Mouse (Mus musculus) urinary bladder, postnatal 4 days (tissue): ENCODE measurements around the gene Apof.

Experiments
- DNase-seq, 2 experiments: peaks; one replicate each; pipeline ENCODE4 v3.0.0; 2021 to 2022; ENCODE audit warnings: low spot score in 2 of 2

Apof gene

DNA sequence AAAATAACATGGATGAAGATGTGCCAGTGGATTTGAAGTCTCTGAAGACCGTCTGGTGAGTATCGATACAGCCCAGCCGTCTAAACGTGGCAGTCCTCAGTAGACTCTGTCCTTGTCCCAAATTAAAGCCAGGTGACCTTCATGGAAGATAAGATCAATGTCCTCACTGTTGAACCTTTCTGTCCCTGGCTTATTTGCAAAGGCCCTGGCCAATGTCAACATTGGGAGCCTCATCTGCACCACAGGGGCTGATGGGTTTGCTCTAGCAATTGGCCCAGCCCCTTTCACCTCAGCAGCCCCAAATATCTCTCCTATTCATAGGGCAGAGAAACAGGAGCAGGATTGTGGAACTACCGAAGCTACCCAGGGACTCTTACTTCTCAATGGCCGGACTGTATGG is at the start of gene Apof:
Gene Apof (plus strand): TSS at position 301 of the 400 bp plus-strand sequence.
- DNase-seq = no peak

DNA sequence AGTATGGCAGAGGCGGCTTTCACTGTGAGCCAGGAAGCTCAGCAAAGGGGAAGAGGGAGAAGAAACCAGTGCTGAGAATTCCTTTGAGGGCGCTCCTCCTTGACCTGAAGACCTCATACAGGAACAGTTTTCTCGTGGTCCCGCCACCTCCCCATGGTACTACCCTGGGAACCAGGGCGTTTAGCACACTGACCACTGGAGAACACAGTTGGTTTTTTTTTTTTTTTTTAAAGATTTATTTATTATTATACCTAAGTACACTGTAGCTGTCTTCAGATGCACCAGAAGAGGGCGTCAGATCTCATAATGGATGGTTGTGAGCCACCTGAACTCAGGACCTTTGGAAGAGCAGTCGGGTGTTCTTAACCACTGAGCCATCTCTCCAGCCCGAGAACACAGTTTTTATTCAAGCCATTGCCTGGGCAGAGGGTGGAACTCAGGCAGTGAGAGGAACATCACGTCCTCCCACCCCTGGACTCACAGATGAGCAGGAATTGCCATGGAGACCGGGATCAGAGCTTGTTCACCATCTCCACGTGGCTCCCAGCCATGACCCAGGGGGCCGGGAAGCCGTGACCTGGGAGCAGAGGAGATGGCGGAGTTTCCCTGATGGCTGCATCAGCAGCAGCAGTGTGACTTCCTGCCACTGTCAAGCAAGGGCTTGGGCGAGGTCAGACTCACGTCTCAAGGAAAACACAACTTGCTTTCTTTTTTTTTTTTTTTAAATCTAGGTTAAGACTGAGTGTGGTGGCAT is 46.8 kb upstream of the Apof start:
- no peak for DNase-seq

DNA sequence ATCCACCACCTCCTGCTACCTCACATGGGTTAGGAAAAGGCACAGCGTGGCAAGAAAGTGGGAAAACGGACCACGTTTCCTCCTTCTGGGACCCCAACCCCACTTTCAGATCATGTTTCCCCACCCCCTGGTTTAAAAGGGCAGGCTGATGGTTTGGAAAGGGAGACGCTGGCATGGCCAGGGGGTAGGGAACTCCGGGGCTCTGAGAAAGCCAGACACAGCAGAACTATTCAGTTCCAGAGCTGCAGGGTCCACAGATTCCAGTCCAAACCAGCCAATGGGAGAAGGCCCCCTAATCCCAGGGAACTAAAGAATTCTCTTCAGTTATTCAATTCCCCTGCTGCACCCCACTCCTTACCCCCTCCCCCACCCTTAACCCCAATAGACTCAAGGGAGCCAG is 43.4 kb upstream of the Apof start:
- DNase-seq = no peak

DNA sequence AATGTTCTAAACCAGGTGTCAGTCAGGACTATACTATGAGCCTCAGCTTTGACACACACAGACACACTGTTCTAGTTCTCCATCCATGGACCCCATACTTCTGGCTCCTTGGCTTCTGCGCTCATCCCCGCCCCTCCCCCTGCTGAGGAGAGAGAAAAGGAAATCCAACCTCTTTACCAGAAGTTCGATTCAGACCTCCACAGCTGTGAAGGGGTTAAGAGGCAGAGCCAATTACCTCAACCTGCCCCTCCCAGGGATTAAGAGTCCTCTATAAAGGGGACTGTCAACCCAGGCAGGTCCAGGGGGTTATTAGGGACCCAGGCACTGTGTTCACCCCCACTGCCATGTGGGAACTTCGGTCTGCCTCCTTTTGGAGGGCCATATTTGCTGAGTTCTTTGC is 42.9 kb upstream of the Apof start, which contains the start of gene Mip:
Gene Mip (plus strand): TSS at position 301 of the 400 bp plus-strand sequence.
- DNase-seq = no peak

DNA sequence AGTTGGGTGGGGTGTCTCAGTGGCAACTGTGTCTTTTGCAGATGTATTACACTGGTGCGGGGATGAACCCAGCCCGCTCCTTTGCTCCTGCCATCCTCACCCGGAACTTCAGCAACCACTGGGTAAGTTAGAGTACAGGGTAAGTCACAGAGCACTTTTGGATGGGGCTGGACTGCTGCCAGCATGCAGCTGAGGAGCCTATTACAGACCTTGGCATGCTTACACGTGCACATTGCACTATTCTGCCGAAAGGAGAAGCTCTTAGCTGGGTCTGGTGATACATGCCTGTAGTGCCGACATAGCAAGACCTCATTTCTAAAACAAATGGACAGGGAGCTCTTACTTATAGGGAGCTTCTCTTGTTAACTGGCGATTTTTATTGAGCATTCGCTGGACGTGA is 40.9 kb upstream of the Apof start:
- DNase-seq = no peak

DNA sequence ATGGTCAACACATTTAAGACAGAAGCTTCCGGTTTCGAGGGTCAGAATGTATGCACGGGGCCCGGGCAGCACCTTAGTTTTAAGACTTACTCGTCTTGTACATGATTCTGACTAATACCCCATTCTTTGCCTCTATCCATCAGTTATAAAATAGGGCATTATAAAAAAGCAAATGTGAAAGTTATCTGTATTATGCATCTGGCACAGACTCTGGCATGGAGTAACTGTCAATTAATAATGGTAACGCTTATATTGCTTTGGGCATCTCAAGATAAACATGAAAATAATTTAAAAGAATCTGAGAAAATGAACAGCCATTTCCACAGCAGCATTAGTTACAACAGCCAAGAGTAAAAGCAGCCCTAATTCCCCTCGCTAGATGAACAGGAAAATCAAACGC is 40.5 kb upstream of the Apof start:
- DNase-seq = no peak

DNA sequence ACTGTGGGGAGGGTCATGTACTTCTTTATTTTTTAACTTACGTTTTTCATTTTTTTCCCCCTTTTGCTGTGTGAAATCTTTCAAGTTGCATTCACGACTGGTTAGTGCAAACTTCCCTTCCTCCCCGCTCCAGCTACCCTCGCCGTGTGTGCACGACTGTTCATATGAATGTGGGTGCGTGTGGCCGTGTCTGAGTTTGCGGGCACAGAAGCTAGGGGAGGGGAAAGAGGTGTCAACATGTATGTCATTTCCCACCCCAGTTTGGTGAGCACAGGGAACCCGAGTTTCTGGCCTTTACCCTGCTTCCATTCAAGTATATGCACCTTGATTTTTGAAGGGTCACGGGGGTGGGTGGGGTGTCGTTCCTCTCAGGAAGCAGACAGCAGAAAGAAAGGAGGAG is 37.9 kb upstream of the Apof start:
- no peak for DNase-seq

DNA sequence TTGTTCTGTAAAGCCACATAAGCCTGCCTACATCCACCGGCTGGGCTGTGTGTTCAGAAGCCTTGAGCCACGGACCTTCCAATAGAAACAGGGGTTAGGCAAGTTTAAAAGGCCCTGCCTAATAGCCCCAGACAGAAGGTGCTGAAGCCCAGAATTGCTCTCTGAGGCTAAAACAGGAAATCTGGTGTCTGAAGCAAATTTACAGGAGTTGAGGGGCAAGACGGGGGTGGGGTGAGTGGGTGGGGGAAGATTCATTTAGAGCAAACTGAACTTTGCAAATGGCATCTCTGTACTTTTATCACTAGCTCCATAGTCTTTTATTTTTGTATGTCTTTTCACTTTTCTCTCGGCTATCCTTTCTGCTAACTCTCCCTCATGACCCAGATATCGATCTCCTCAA is 37.3 kb upstream of the Apof start:
- no peak for DNase-seq

DNA sequence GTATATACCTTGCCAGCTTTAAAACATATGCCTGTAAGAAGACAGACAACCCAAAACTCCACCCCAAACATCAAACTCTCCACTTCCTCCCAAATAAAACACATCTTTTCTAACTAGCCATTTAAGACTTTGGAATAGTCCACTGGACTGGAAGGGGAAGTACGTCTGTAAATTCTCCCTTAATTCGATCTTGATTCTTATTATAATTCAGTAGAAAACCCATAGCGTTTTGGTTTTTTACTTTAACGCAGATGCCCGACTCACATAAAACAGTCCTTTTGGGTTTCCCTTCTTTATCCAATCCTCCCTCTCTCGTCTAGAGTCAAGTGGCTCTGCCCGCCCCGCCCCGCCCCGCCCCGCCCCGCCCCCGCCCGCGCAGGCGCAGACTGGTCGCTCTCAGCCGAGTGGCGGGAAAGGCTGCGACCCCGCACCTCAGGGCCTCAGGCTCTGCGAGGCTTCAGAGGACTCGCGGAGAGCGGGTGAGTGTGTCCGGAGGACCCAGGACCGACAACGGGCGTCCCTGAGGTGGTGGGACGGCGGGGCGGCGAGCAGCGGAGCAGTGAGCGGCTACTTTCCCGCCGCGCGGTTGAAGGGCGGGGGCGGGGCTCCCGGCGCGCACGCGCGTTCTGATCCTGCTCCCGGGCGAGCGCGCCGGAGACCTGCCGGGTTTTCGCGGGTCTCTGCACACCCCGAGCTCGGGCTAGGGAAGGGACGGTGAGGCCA is 36.6 kb upstream of the Apof start, which contains the start of gene Timeless:
Gene Timeless (plus strand): TSS at position 369 of the 723 bp plus-strand sequence.
- peak; percentile 81 to 84 for DNase-seq

DNA sequence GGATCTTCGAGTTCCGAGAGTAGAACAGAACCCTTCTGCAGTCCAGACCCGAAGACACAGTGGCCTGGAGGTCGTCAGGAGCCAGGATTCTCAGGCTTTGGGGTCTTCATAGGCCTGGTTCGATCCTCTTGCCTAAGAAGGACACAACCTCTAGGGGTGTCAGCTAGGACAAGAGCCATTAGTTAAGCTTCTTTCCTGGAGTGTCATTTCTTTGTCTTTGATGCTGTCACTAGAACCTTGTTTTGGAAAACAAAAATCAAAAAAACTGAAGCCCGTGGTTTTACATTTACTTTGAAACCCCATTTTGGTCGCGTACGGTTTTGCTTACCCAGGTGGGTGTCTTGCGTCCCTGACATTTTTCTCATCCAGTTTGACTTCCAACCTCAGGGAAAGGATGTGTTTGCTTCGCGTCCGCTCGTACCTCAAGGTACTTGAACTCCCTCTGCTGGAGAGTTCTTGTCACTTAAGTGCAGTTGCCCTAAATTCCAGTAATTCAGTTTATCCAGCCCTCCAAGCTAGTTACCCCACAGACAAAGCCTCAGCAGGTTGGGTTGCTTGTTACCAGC is 36.0 kb upstream of the Apof start:
- no peak for DNase-seq

DNA sequence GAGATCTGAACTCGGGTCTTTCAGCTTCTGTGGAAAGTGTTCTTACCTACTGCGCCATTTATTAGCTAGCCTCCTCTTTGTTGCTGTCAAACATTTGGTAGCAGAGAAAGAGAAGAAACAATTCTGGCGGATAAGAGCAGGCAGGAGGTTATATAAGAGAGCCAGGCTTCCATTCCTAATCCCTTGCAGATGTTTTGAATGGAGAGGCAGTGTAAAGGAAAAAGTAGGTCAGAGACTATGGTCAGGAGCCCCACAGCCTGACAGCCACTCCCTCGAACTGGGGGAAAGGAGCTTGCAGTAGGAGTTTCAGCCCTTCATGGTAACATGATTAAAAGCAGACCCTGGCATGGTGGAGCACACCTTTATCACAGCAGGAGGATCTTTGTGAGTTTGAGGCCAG is 32.1 kb upstream of the Apof start:
- DNase-seq = no peak

DNA sequence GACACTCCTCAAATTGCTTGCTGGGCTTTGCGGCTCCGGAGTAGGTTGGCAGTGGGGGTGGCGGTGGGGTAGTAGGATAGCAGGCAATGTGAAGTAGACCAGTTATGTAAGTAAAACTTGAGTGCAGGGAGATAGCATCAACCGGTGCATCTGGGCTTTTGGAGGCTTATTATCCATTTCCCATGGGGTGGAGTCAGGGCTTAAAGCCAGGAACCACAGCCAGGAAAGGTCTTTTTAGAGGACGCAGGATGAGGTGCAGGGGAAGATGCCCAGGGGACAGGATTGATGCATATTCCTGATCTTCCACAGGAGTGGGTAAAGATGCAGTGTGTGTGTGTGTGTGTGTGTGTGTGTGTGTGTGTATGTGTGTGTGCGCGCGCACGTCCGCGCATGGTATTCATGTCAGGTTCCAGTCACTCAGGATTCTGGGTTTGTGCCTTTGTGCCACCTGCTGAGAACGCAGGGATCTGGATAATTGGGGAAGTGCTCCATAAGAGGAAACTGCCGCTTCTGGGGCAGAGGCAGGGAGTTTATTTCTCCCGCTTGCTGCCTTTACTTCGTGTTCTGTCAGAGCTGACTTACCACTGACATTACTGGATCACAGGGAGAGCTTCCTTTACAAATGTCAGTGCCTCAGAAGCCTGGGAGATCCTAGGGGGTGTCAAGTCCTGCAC is 30.5 kb upstream of the Apof start:
- DNase-seq = no peak

DNA sequence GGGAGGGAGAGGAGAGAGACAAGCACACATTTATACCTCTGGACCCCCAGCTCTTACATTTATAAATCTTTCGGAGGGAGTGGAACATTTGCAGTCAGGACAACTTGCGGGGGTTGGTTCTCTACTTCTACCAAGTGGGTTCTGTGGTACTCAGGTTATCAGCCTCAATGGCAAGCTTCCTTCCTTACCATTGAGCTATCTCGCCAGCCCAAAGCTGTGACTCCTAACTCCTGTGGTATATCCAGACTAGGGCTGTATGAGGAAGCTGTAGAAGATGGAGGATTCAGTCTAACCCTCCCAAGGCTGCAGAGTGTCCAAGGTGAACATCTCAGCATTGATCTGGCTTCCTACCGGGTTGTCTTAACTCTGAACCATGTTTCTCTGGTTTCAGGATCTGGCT is 29.3 kb upstream of the Apof start:
- no peak for DNase-seq

DNA sequence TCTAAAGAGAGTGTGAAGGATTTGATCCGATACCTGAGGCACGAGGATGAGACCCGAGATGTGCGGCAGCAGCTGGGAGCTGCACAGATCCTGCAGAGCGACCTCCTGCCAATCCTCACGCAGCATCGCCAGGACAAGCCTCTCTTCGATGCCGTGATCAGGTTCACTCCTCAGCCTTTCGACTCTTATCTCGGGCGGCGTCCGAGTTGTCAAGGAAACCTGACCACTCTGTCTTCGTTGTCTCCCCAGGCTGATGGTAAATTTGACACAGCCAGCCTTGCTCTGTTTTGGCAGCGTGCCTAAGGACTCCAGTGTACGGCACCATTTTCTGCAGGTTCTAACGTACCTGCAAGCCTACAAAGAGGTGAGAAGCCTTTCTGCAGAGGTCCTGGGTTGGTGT is 28.3 kb upstream of the Apof start:
- no peak for DNase-seq

DNA sequence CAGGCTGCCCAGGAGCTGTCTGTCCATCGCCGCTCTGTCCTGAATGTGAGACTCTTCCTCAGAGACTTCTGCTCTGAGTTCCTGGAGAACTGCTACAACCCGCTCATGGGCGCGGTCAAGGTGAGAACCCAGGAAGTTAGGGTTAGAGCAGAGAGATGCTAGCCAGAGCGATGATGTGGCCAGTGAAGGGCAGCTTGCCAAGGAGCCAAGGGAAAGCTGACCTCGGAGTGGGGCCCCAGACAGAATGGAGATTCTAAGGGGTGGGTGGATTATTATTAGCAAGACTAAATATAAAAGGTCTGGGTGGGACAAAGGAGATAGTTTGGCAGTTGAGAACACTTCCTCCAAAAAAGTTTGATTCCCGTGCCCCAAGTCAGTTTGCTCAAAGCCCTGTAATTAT is 25.2 kb upstream of the Apof start:
- DNase-seq = no peak

DNA sequence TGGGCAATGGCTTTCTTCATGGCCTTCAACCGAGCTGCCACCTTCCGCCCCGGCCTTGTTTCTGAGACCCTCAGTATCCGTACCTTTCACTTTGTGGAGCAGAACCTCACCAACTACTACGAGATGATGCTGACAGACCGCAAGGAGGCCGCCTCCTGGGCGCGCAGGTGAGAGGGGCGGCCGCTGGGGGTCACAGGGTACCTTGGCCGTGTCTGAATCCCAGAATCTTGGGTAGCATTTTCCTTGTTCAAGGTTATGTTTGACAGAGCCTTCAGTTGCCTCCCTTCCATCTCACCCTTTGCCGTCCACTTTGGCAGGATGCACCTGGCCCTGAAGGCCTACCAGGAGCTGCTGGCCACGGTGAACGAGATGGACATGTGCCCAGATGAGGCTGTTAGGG is 24.4 kb upstream of the Apof start:
- no peak for DNase-seq

DNA sequence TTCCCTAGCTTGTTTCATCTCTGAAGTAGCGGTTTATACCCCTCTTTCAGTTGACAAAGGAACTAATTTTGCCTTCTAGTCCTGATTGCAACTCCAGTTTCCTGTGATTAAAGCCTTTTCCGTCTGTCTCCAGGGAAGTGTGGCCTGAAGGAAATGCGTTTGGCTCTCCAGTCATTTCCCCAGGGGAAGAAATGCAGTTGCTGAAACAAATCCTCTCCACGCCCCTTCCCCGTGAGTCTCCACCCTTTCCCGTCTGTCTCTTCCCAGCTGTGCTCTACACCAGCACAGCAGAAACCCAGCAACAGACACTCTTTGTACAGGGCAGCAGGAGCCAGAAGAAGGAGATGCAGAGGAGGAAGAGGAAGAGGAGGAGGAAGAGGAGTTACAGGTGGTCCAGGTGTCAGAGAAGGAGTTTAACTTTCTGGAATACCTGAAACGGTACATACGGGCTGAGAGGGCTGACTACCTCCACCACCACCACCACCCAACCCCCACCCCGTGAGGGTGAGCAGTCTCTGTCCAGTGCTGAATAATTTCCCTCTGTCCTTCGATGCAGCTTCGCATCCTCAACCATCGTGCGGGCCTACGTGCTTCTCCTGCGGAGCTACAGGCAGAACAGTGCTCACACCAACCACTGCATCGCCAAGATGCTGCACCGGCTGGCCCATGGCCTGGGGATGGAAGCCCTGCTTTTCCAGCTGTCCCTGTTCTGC is 21.3 kb upstream of the Apof start:
- DNase-seq = no peak

DNA sequence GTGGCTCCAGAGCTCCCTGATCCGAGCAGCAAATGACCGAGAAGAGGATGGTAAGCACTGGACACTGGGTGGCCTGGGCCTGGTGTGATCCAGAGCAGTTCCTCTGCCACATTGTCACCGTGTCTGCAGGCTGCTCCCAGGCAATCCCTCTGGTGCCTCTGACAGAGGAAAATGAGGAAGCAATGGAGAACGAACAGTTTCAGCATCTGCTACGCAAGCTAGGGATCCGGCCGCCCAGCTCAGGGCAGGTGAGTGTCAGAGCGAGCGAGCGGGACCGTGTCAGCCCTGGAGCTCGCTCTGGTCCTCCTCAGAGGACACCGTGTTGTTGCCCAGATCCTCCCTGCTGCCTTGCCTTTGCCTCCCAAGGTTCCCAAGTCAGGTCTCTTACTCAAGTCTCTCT is 17.9 kb upstream of the Apof start:
- DNase-seq = no peak

DNA sequence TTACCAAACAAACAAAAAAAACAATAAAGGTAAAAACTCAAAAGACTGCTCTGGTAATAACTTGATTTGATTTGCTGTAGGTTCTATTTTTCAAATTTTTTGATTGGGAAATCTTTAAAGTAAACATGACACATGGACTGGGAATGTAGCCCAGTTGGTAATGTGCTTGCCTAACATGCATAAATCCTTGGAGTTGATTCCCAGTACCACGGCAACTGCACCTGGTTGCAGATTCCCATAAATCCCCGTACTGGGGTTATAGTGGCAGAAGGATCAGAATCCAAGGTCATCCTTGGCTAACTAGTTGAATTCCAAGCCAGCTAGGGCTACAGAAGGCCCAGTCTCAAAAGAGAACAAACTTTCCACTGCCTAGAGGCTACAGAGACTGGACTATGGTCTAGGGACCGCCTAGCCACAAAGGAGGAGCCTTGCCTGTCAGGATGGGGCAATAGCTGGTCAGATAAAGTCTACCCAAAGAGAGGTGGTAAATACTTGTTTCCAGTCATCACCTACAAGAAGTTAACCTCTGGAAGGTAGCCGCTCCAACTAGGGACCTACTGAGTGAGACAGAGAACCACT is 14.7 kb upstream of the Apof start, which contains the start of gene Apon:
Gene Apon (plus strand): TSS at position 420 of the 579 bp plus-strand sequence.
- DNase-seq = no peak

DNA sequence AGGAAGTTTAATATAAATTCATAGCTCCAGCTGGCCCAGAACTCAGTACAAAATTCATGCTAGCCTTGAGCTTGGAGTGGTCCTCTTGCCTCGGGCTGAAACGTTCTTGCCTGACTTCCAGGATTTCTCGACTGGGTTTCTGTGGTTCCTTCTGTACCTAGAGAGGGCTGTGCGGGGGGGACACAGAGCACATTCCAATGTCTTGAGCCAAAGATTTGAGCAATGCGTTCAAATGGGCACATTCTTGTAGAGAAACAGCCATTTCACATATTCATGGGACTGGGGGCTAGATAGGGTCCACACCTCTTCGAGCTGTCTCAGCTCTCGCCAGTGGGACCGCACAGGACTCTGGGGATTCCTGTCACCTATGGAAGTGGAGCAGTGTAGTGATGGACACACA is 12.5 kb upstream of the Apof start:
- DNase-seq = no peak

DNA sequence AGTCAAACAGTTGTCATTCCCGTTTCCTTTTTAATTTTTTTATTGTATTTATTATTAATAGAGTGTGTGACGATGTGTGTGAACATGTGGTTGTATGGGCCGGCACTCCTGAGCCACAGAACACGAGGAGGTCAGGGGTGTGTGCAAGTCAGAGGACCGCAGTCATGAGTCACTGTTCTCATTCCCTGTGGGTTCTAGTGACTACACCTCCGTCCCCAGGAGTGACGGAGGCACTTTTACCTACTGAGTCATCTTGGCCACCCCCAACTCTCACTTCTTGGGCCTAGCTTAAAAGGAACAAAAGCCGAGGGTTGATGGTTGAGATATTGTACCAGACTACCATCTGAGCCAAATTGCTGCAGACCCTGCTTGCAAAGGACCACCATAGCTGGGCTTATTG is 12.1 kb upstream of the Apof start:
- no peak for DNase-seq
